Comparison of ENCODE assay signal across 16 mouse cellular contexts in the genomic region with DNA sequence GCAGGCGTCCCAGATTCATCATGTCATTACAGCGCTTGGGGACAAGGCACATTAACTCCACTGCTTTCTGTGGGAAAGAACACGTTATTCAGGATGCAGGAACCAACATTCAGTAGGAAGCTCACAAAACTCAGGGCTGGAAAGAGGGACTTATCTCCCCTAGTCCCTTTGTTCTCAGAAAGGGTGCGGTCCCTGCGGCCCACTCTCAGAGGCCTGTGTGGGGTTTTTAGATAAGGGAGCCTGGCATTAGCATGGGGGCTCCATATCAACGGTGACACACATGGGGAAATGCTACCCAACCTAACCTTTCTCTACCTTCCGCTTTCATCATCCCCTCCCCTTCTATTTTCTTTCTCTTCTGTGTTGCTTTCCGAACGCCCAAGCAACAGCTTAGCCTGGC.
DNase-seq lines count a peak whose midpoint lies in the region; ATAC-seq and TF ChIP-seq lines count a peak whose summit lies in the region.
"Had no signal": no experiment of that assay in that cellular context is flagged by ENCODE, and none has a peak within 500 bp of the region (broad histone marks: within the 10 kb centered on the region; RNA-seq: fewer than 3 reads in every experiment).

No protein-coding gene starts in this region.

- H3K79me2 ChIP-seq in heart, adult 2 months (replicated peaks; ENCODE audit: control insufficient read depth, insufficient read depth, low read length), result no peaks in the 10 kb centered on the region

- no peak for DNase-seq in heart, adult 2 months
- DNase-seq in heart, postnatal 36 days, result no peak
- no peak for DNase-seq in stomach, postnatal 0 days (ENCODE audit: low spot score)
- DNase-seq in yolk sac, embryonic 10.5 days (ENCODE audit: low spot score), result peak; percentile 55
- DNase-seq in adrenal gland, postnatal 10 days, result no peak
- no peak for DNase-seq in left cerebral cortex, adult 18-20 months (ENCODE audit: low spot score in 2 of 2)
- DNase-seq: cerebellum, postnatal 10 days; gastrocnemius, postnatal 14 days; lung, postnatal 10 days; thymus, postnatal 14 days had no signal

- intact Hi-C loops in heart, adult 2 months (cut with DNase I), result no loop called here
- intact Hi-C loops in heart, postnatal 36 days (cut with DNase I), result no loop called here

- 52% methylated on average over 9 of the region's 9 CpGs for WGBS in heart, adult 2 months
- WGBS in stomach, embryonic 14.5 days, result 73% methylated on average over 9 of the region's 9 CpGs
- 68% methylated on average over 9 of the region's 9 CpGs for WGBS in stomach, postnatal 0 days
- 17% methylated on average over 9 of the region's 9 CpGs for WGBS in liver, embryonic 12.5 days (ENCODE audit: insufficient replicate concordance)

- H3K4me3 ChIP-seq in heart, adult 2 months, result no peak overlapping the region
- no peak overlapping the region for H3K4me3 ChIP-seq in stomach, embryonic 14.5 days (ENCODE audit: low read depth, low read length)
- no peak overlapping the region for H3K4me3 ChIP-seq in stomach, postnatal 0 days (ENCODE audit: low read depth, low read length)
- H3K4me3 ChIP-seq in liver, embryonic 12.5 days, result peak overlapping the region; percentile 35
- H3K4me3 ChIP-seq: embryonic facial prominence, embryonic 12.5 days; limb, embryonic 12.5 days; midbrain, embryonic 13.5 days had no signal

- TF ChIP-seq POLR2A in heart, adult 2 months (IDR thresholded peaks at IDR 0.05; ENCODE audit: insufficient read depth, low read depth, low read length), result no peak

- peaks cover 7% of the 10 kb centered on the region; the same call in 1 of the 2 replicates for H3K36me3 ChIP-seq in heart, adult 2 months (ENCODE audit: control insufficient read depth, insufficient read depth, low read length)
- H3K36me3 ChIP-seq in stomach, embryonic 14.5 days (ENCODE audit: control insufficient read depth, insufficient read depth, low read length), result peaks cover 22% of the 10 kb centered on the region
- peaks cover 18% of the 10 kb centered on the region for H3K36me3 ChIP-seq in stomach, postnatal 0 days (ENCODE audit: control insufficient read depth, insufficient read depth, low read length)
- peaks cover 19% of the 10 kb centered on the region for H3K36me3 ChIP-seq in liver, embryonic 12.5 days

- peak; percentile 76 for ATAC-seq in stomach, embryonic 14.5 days (ENCODE audit: insufficient number of reproducible peaks, insufficient read depth, low FRiP score, low read depth)
- ATAC-seq in stomach, postnatal 0 days (ENCODE audit: low FRiP score, low TSS enrichment), result no peak
- peak; percentile 93 for ATAC-seq in liver, embryonic 12.5 days
- ATAC-seq: forebrain, embryonic 16.5 days; midbrain, embryonic 13.5 days had no signal

- peaks cover 6% of the 10 kb centered on the region for H3K4me1 ChIP-seq in heart, adult 2 months (ENCODE audit: control insufficient read depth, insufficient read depth, low read length)
- 0 out of 2 replicates have a peak, but pooled peaks cover 5% of the 10 kb centered on the region for H3K4me1 ChIP-seq in stomach, embryonic 14.5 days (ENCODE audit: control insufficient read depth, insufficient read depth, low read length)
- no peaks in the 10 kb centered on the region for H3K4me1 ChIP-seq in stomach, postnatal 0 days (replicated peaks; ENCODE audit: control insufficient read depth, insufficient read depth)
- H3K4me1 ChIP-seq in liver, embryonic 12.5 days, result peaks cover 85% of the 10 kb centered on the region
- H3K4me1 ChIP-seq: embryonic facial prominence, embryonic 12.5 days; limb, embryonic 12.5 days; midbrain, embryonic 13.5 days had no signal

- no peak overlapping the region for H3K4me2 ChIP-seq in stomach, embryonic 14.5 days (replicated peaks; ENCODE audit: low read depth, low read length)
- H3K4me2 ChIP-seq in stomach, postnatal 0 days (replicated peaks; ENCODE audit: low read depth), result no peak overlapping the region
- H3K4me2 ChIP-seq in liver, embryonic 12.5 days, result peak overlapping the region; percentile 72
- H3K4me2 ChIP-seq: embryonic facial prominence, embryonic 12.5 days; limb, embryonic 12.5 days; midbrain, embryonic 13.5 days had no signal

- TF ChIP-seq EP300 in heart, adult 2 months (IDR thresholded peaks at IDR 0.05; ENCODE audit: insufficient read depth, low read depth, low read length), result no peak
- TF ChIP-seq EP300 in stomach, postnatal 0 days (optimal IDR thresholded peaks at IDR 0.05), result no peak

- no peaks in the 10 kb centered on the region for H3K9me3 ChIP-seq in stomach, embryonic 14.5 days (ENCODE audit: control insufficient read depth, low read depth, low read length)
- no peaks in the 10 kb centered on the region for H3K9me3 ChIP-seq in stomach, postnatal 0 days (ENCODE audit: control insufficient read depth, low read length)
- no peaks in the 10 kb centered on the region for H3K9me3 ChIP-seq in liver, embryonic 12.5 days (replicated peaks)
- H3K9me3 ChIP-seq: embryonic facial prominence, embryonic 12.5 days; limb, embryonic 12.5 days; midbrain, embryonic 13.5 days had no signal

- no peaks in the 10 kb centered on the region for H3K27me3 ChIP-seq in heart, adult 2 months (ENCODE audit: control insufficient read depth, insufficient read depth, low read length)
- H3K27me3 ChIP-seq in stomach, embryonic 14.5 days (ENCODE audit: control insufficient read depth, insufficient read depth, low read length), result no peaks in the 10 kb centered on the region
- H3K27me3 ChIP-seq in stomach, postnatal 0 days (ENCODE audit: control insufficient read depth, insufficient read depth, low read length), result no peaks in the 10 kb centered on the region
- H3K27me3 ChIP-seq in liver, embryonic 12.5 days (replicated peaks), result no peaks in the 10 kb centered on the region
- H3K27me3 ChIP-seq: embryonic facial prominence, embryonic 12.5 days; limb, embryonic 12.5 days; midbrain, embryonic 13.5 days had no signal

- no peak overlapping the region for H3K9ac ChIP-seq in heart, adult 2 months (ENCODE audit: low read depth, low read length)
- no peak overlapping the region for H3K9ac ChIP-seq in stomach, embryonic 14.5 days (replicated peaks; ENCODE audit: low read depth, low read length)
- H3K9ac ChIP-seq in stomach, postnatal 0 days (ENCODE audit: low read length), result no peak overlapping the region
- peak overlapping the region; percentile 61 for H3K9ac ChIP-seq in liver, embryonic 12.5 days
- H3K9ac ChIP-seq: embryonic facial prominence, embryonic 12.5 days; limb, embryonic 12.5 days; midbrain, embryonic 13.5 days had no signal

- no peak for TF ChIP-seq CTCF in heart, adult 2 months (IDR thresholded peaks at IDR 0.05)
- TF ChIP-seq CTCF in stomach, postnatal 0 days (IDR thresholded peaks at IDR 0.05; ENCODE audit: low read depth), result no peak

- H3K27ac ChIP-seq in heart, adult 2 months, result peak overlapping the region; percentile 12; the same call in 1 of the 2 replicates
- no peak overlapping the region for H3K27ac ChIP-seq in stomach, embryonic 14.5 days (ENCODE audit: low read length)
- H3K27ac ChIP-seq in stomach, postnatal 0 days (replicated peaks), result no peak overlapping the region
- peak overlapping the region; percentile 89 for H3K27ac ChIP-seq in liver, embryonic 12.5 days
- H3K27ac ChIP-seq: embryonic facial prominence, embryonic 12.5 days; limb, embryonic 12.5 days; midbrain, embryonic 13.5 days had no signal

Comparison
In these comparisons a context has a peak if more than half of its experiments do, and no peak if none do; other contexts are left out.
1. H3K27ac ChIP-seq: peak in heart, adult 2 months (single experiment) and liver, embryonic 12.5 days (single experiment); none in stomach, embryonic 14.5 days (single experiment) and stomach, postnatal 0 days (single experiment).